Mouse (Mus musculus): Measurements from ENCODE around the gene Nfib. TPM values are rescaled to one million over a fixed set of nuclear protein-coding genes. Genes with fewer than 3 reads are reported as not detected.

Gene Nfib
- polyA plus RNA-seq (2015; fragmentation: Nextera tagmentation; extraction: Ambion mirVana), result 60.0 and 62.3 TPM in 2 replicates

- H3K4me2 ChIP-seq, result peak within 1 kb of the TSS; percentile 25
- peaks cover 51% of the 10 kb centered on the region for H3K4me1 ChIP-seq (replicated peaks)
- peak; percentile 24; the same call in 1 of the 2 replicates for ATAC-seq (replicated peaks; ENCODE audit: insufficient number of reproducible peaks, insufficient read depth, low FRiP score, low read depth)
- no peak within 1 kb of the TSS for H3K4me3 ChIP-seq
- H3K27ac ChIP-seq, result peak within 1 kb of the TSS; percentile 70
- no peaks in the 10 kb centered on the region for H3K36me3 ChIP-seq
- no peaks in the 10 kb centered on the region for H3K27me3 ChIP-seq
- no peaks in the 10 kb centered on the region for H3K9me3 ChIP-seq (replicated peaks)
- WGBS, result 53% methylated on average over 23 of the region's 23 CpGs
- H3K9ac ChIP-seq, result no peak within 1 kb of the TSS
Observed at GRCm38 (mm10) chr4:82704841-82705794, at the start of gene Nfib. Nfib (minus strand) TSS chr4:82705750.

- H3K27me3 ChIP-seq, result no peaks in the 10 kb centered on the region
Observed at GRCm38 (mm10) chr4:82735764-82736163, 30.2 kb upstream of the Nfib start.

GRCm38 (mm10) chr4:82734765-82735481, 29.4 kb upstream of the Nfib start:
- no peak for ATAC-seq (replicated peaks; ENCODE audit: insufficient number of reproducible peaks, insufficient read depth, low FRiP score, low read depth)
- Histone ChIP-seq H3K4me1 (replicated peaks) (peaks cover 4% of the 10 kb centered on the region), H3K4me3 (no peak overlapping the region), H3K4me2 (no peak overlapping the region), H3K9ac (no peak overlapping the region), H3K27ac (no peak overlapping the region; the same call in 1 of the 2 replicates), H3K36me3 (no peaks in the 10 kb centered on the region), H3K27me3 (no peaks in the 10 kb centered on the region), H3K9me3 (replicated peaks) (no peaks in the 10 kb centered on the region)
- 70% methylated on average over 22 of the region's 22 CpGs for WGBS

More at GRCm38 (mm10) chr4:82735764-82736163, 30.2 kb upstream of the Nfib start:
- Histone ChIP-seq H3K36me3 (no peaks in the 10 kb centered on the region), H3K4me2 (no peak overlapping the region), H3K9ac (no peak overlapping the region), H3K27ac (peak overlapping the region; percentile 37), H3K4me1 (replicated peaks) (peaks cover 4% of the 10 kb centered on the region), H3K4me3 (no peak overlapping the region), H3K9me3 (replicated peaks) (no peaks in the 10 kb centered on the region)
- WGBS, result 24% methylated on average over 5 of the region's 5 CpGs
- ATAC-seq (replicated peaks; ENCODE audit: insufficient number of reproducible peaks, insufficient read depth, low FRiP score, low read depth), result no peak; the same call in 1 of the 2 replicates

GRCm38 (mm10) chr4:82734348-82734747, 28.8 kb upstream of the Nfib start:
- Histone ChIP-seq H3K27ac (no peak overlapping the region; the same call in 1 of the 2 replicates), H3K4me2 (no peak overlapping the region), H3K9me3 (replicated peaks) (no peaks in the 10 kb centered on the region), H3K27me3 (no peaks in the 10 kb centered on the region), H3K4me3 (no peak overlapping the region), H3K36me3 (no peaks in the 10 kb centered on the region), H3K4me1 (replicated peaks) (peaks cover 4% of the 10 kb centered on the region), H3K9ac (no peak overlapping the region)
- WGBS, result 43% methylated on average over 5 of the region's 5 CpGs
- ATAC-seq (replicated peaks; ENCODE audit: insufficient number of reproducible peaks, insufficient read depth, low FRiP score, low read depth), result no peak

- no peak for ATAC-seq (replicated peaks; ENCODE audit: insufficient number of reproducible peaks, insufficient read depth, low FRiP score, low read depth)
- Histone ChIP-seq H3K27me3 (no peaks in the 10 kb centered on the region), H3K4me3 (no peak overlapping the region), H3K4me2 (no peak overlapping the region), H3K27ac (no peak overlapping the region), H3K9me3 (replicated peaks) (no peaks in the 10 kb centered on the region), H3K9ac (no peak overlapping the region), H3K4me1 (replicated peaks) (peaks cover 4% of the 10 kb centered on the region), H3K36me3 (no peaks in the 10 kb centered on the region)
- WGBS, result 84% methylated on average over 3 of the region's 3 CpGs
Observed at GRCm38 (mm10) chr4:82733636-82734035, 28.1 kb upstream of the Nfib start.

- WGBS, result 83% methylated on average over 5 of the region's 5 CpGs
- H3K27ac ChIP-seq, result no peak overlapping the region
- no peak for ATAC-seq (replicated peaks; ENCODE audit: insufficient number of reproducible peaks, insufficient read depth, low FRiP score, low read depth)
- no peaks in the 10 kb centered on the region for H3K27me3 ChIP-seq
- no peak overlapping the region for H3K9ac ChIP-seq
- no peak overlapping the region for H3K4me3 ChIP-seq
- no peaks in the 10 kb centered on the region for H3K4me1 ChIP-seq (replicated peaks)
- no peaks in the 10 kb centered on the region for H3K9me3 ChIP-seq (replicated peaks)
- H3K36me3 ChIP-seq, result no peaks in the 10 kb centered on the region
- H3K4me2 ChIP-seq, result no peak overlapping the region
Observed at GRCm38 (mm10) chr4:82730248-82730887, 24.8 kb upstream of the Nfib start.

- Histone ChIP-seq H3K4me2 (no peak overlapping the region), H3K4me3 (no peak overlapping the region), H3K4me1 (replicated peaks) (no peaks in the 10 kb centered on the region), H3K36me3 (no peaks in the 10 kb centered on the region), H3K27me3 (no peaks in the 10 kb centered on the region), H3K9ac (no peak overlapping the region), H3K27ac (no peak overlapping the region), H3K9me3 (replicated peaks) (no peaks in the 10 kb centered on the region)
- WGBS, result 67% methylated on average over 10 of the region's 10 CpGs
- no peak for ATAC-seq (replicated peaks; ENCODE audit: insufficient number of reproducible peaks, insufficient read depth, low FRiP score, low read depth)
Observed at GRCm38 (mm10) chr4:82724058-82724457, 18.5 kb upstream of the Nfib start.

- 76% methylated on average over 8 of the region's 8 CpGs for WGBS
- no peak overlapping the region for H3K4me3 ChIP-seq
- H3K4me1 ChIP-seq (replicated peaks), result no peaks in the 10 kb centered on the region
- no peak overlapping the region for H3K4me2 ChIP-seq
- no peak overlapping the region for H3K27ac ChIP-seq
- H3K27me3 ChIP-seq, result no peaks in the 10 kb centered on the region
- H3K9ac ChIP-seq, result no peak overlapping the region
- no peaks in the 10 kb centered on the region for H3K9me3 ChIP-seq (replicated peaks)
- no peak for ATAC-seq (replicated peaks; ENCODE audit: insufficient number of reproducible peaks, insufficient read depth, low FRiP score, low read depth)
- no peaks in the 10 kb centered on the region for H3K36me3 ChIP-seq
Observed at GRCm38 (mm10) chr4:82723048-82723447, 17.5 kb upstream of the Nfib start.

- H3K4me3 ChIP-seq, result no peak overlapping the region
- no peak for ATAC-seq (replicated peaks; ENCODE audit: insufficient number of reproducible peaks, insufficient read depth, low FRiP score, low read depth)
- H3K9ac ChIP-seq, result no peak overlapping the region
- H3K4me2 ChIP-seq, result no peak overlapping the region
- no peaks in the 10 kb centered on the region for H3K27me3 ChIP-seq
- no peaks in the 10 kb centered on the region for H3K36me3 ChIP-seq
- 70% methylated on average over 2 of the region's 2 CpGs for WGBS
- H3K4me1 ChIP-seq (replicated peaks), result no peaks in the 10 kb centered on the region
- no peak overlapping the region for H3K27ac ChIP-seq
- H3K9me3 ChIP-seq (replicated peaks), result no peaks in the 10 kb centered on the region
Observed at GRCm38 (mm10) chr4:82715833-82716232, 10.3 kb upstream of the Nfib start.

GRCm38 (mm10) chr4:82711611-82712295, 6.2 kb upstream of the Nfib start:
- Histone ChIP-seq H3K9me3 (replicated peaks) (no peaks in the 10 kb centered on the region), H3K27me3 (no peaks in the 10 kb centered on the region), H3K4me3 (no peak overlapping the region), H3K4me1 (replicated peaks) (peaks cover 18% of the 10 kb centered on the region), H3K27ac (no peak overlapping the region), H3K36me3 (no peaks in the 10 kb centered on the region), H3K9ac (no peak overlapping the region), H3K4me2 (no peak overlapping the region)
- ATAC-seq (replicated peaks; ENCODE audit: insufficient number of reproducible peaks, insufficient read depth, low FRiP score, low read depth), result no peak
- 74% methylated on average over 7 of the region's 7 CpGs for WGBS

Data from heart, embryonic 15.5 days (tissue).